Mouse (Mus musculus) small intestine, adult 2 months (tissue): ENCODE results near the gene Akap6.

Source experiments
- CTCF ChIP-seq: fragments of 200-500 bp; IDR thresholded peaks from 2 replicates; pipeline ENCODE4 v1.5.1; 2012; ENCODE audit warnings: low read depth, mild to moderate bottlenecking, control low read depth, inconsistent platforms, low read length, moderate library complexity, mixed read lengths; ENCODE audit not compliant: insufficient replicate concordance, insufficient read length; ENCODE audit errors: extremely low read depth
- POLR2A ChIP-seq: fragments of 200-500 bp; IDR thresholded peaks from 2 replicates; pipeline ENCODE4 v1.6.1; 2012; ENCODE audit warnings: low read depth, mild to moderate bottlenecking, control low read depth, inconsistent platforms, low read length, moderate library complexity

- TF ChIP-seq CTCF (no peak), POLR2A (no peak)
These were observed 328.1 kb downstream of the Akap6 start for GRCm38 (mm10) chr12:53027308-53027707.
